Mouse (Mus musculus) hindbrain, postnatal 0 days (tissue): ENCODE results near the gene Slc50a1. TPM values are rescaled to one million over a fixed set of nuclear protein-coding genes. Genes with fewer than 3 reads are reported as not detected.

Source experiments
- ATAC-seq: fragments of 200-750 bp; cut with Nextera tagmentation; 2 replicates; pipeline ENCODE4 v1.8.0; 2017; ENCODE audit warnings: mild to moderate bottlenecking, moderate TSS enrichment, moderate library complexity
- DNase-seq: peaks from one replicate; pipeline ENCODE4 v3.0.0-alpha.2; 2015; ENCODE audit warnings: low spot score
- H3K27ac ChIP-seq: fragments of 300-500 bp; sonication (generic); 2 replicates; pipeline ENCODE4 v1.5.1; 2014; ENCODE audit warnings: mild to moderate bottlenecking
- H3K27me3 ChIP-seq: fragments of 300-500 bp; sonication (generic); 2 replicates; pipeline ENCODE4 v1.6.1; 2014; ENCODE audit warnings: low read length, mixed read lengths; ENCODE audit not compliant: insufficient read depth
- H3K36me3 ChIP-seq: fragments of 300-500 bp; sonication (generic); 2 replicates; pipeline ENCODE4 v1.6.1; 2014; ENCODE audit warnings: low read length, mixed read lengths; ENCODE audit not compliant: insufficient read depth
- H3K4me1 ChIP-seq: fragments of 300-500 bp; sonication (generic); 2 replicates; pipeline ENCODE4 v1.6.1; 2014; ENCODE audit warnings: antibody characterized with exemption, low read length, mixed read lengths; ENCODE audit not compliant: insufficient read depth
- H3K4me2 ChIP-seq: fragments of 300-500 bp; sonication (generic); 2 replicates; pipeline ENCODE4 v1.6.1; 2014; ENCODE audit warnings: low read depth, mild to moderate bottlenecking, low read length, moderate library complexity, mixed read lengths
- H3K4me3 ChIP-seq: fragments of 300-500 bp; sonication (generic); 2 replicates; pipeline ENCODE4 v1.5.1; 2014; ENCODE audit warnings: low read length
- H3K9ac ChIP-seq: fragments of 300-500 bp; sonication (generic); replicated peaks from 2 replicates; pipeline ENCODE4 v1.6.1; 2014; ENCODE audit warnings: mild to moderate bottlenecking, low read length, moderate library complexity, mixed read lengths
- H3K9me3 ChIP-seq: fragments of 300-500 bp; sonication (generic); 2 replicates; pipeline ENCODE4 v1.6.1; 2016; ENCODE audit warnings: low read length, mixed read lengths
- CTCF ChIP-seq: IDR thresholded peaks from 2 replicates; pipeline ENCODE4 v1.5.1; 2016; ENCODE audit warnings: antibody characterized with exemption, control low read depth, low read depth
- WGBS: fragments of 180-500 bp; shearing (Covaris S2); extraction: QIAGEN DNeasy Blood & Tissue Kit; methylation state at CpG from one replicate; pipeline ENCODE4 v1.1.7; 2014; 5-methylcytosine and 5-hydroxymethylcytosine counted together
- microRNA counts: library from miRNA; unstranded; fragments of <30 nt; microRNA quantifications from one replicate; lab custom pipeline; 2015
- microRNA-seq, 2 experiments: library from miRNA; unstranded; fragments of <30 nt; microRNA quantifications; one replicate each; pipeline ENCODE4; 2016
- polyA plus RNA-seq: library from polyadenylated mRNA; unstranded; fragments of >200 nt; fragmentation: Nextera tagmentation; extraction: Ambion mirVana; gene quantifications from 2 replicates; pipeline ENCODE4 v1.2.1, GENCODE M21; 2015
- total RNA-seq: library from RNA; depleted of rRNA; stranded (reverse); fragments of >200 nt; gene quantifications from 2 replicates; pipeline ENCODE4 v1.2.3, GENCODE M21; 2014; rRNA removed

Slc50a1 gene
- total and polyA plus RNA-seq, 2 experiments from 2014 or later = 30.1 to 47.2 TPM

GRCm38 (mm10) chr3:89225321-89225815 is 45.0 kb downstream of the Slc50a1 start:
- DNase-seq = no peak
- no peak for TF ChIP-seq CTCF
- H3K27ac ChIP-seq = peak overlapping the region; percentile 78
- peak overlapping the region; percentile 40 for H3K4me3 ChIP-seq
- no peaks in the 10 kb centered on the region for H3K27me3 ChIP-seq
- no peak for ATAC-seq
- peaks cover 12% of the 10 kb centered on the region; the same call in 1 of the 2 replicates for H3K4me1 ChIP-seq
- peak overlapping the region; percentile 41 for H3K9ac ChIP-seq
- no peaks in the 10 kb centered on the region for H3K9me3 ChIP-seq
- H3K36me3 ChIP-seq = no peaks in the 10 kb centered on the region
- 29% methylated on average over 12 of the region's 12 CpGs for WGBS
- peak overlapping the region; percentile 68 for H3K4me2 ChIP-seq

- no peak for TF ChIP-seq CTCF
- peak overlapping the region; percentile 78 for H3K27ac ChIP-seq
- 29% methylated on average over 11 of the region's 11 CpGs for WGBS
- DNase-seq (no peak), ATAC-seq (no peak)
- peaks cover 12% of the 10 kb centered on the region; the same call in 1 of the 2 replicates for H3K4me1 ChIP-seq
- H3K9ac ChIP-seq = peak overlapping the region; percentile 41
- H3K4me3 ChIP-seq = peak overlapping the region; percentile 40
- no peaks in the 10 kb centered on the region for H3K9me3 ChIP-seq
- H3K36me3 ChIP-seq = no peaks in the 10 kb centered on the region
- H3K27me3 ChIP-seq = no peaks in the 10 kb centered on the region
- peak overlapping the region; percentile 68 for H3K4me2 ChIP-seq
These were observed 45.6 kb downstream of the Slc50a1 start for GRCm38 (mm10) chr3:89224796-89225195.

DNA sequence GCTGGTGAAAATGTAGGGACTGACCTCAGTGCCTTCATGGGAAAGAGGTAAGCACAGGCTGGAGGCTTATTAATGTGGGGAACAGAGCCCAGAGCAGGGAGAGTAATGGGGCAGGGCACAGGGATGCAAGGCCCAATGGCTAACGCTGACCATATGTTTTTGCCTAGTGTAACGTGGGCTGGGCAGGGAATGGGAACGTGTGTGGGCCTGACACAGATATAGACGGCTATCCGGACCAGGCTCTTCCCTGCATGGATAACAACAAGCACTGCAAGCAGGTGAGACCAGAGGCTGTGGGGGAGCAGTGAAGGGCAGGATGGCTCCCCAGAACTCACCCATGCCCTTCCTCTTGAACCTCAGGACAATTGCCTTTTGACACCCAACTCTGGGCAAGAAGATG is 49.2 kb downstream of the Slc50a1 start:
- 52% methylated on average over 5 of the region's 5 CpGs for WGBS

GRCm38 (mm10) chr3:89219546-89219945 is 50.8 kb downstream of the Slc50a1 start:
- Histone ChIP-seq H3K27ac (no peak overlapping the region), H3K36me3 (no peaks in the 10 kb centered on the region), H3K27me3 (no peaks in the 10 kb centered on the region), H3K9me3 (no peaks in the 10 kb centered on the region), H3K4me3 (no peak overlapping the region), H3K4me2 (no peak overlapping the region), H3K4me1 (peaks cover 7% of the 10 kb centered on the region; the same call in 1 of the 2 replicates), H3K9ac (no peak overlapping the region)
- WGBS = 38% methylated on average over 8 of the region's 8 CpGs
- no peak for TF ChIP-seq CTCF
- ATAC-seq (no peak), DNase-seq (no peak)

More for the DNA sequence above, 49.2 kb downstream of the Slc50a1 start:
- Histone ChIP-seq H3K36me3 (no peaks in the 10 kb centered on the region), H3K4me1 (peaks cover 12% of the 10 kb centered on the region; the same call in 1 of the 2 replicates), H3K4me2 (no peak overlapping the region), H3K27me3 (no peaks in the 10 kb centered on the region), H3K9ac (no peak overlapping the region), H3K27ac (no peak overlapping the region), H3K4me3 (no peak overlapping the region), H3K9me3 (no peaks in the 10 kb centered on the region)
- ATAC-seq = no peak
- TF ChIP-seq CTCF = no peak
- no peak for DNase-seq

- no peaks in the 10 kb centered on the region for H3K36me3 ChIP-seq
- H3K27ac ChIP-seq = no peak overlapping the region
- H3K4me3 ChIP-seq = no peak overlapping the region
- WGBS = 83% methylated on average over 1 of the region's 1 CpGs
- H3K9me3 ChIP-seq = no peaks in the 10 kb centered on the region
- peaks cover 7% of the 10 kb centered on the region; the same call in 1 of the 2 replicates for H3K4me1 ChIP-seq
- H3K4me2 ChIP-seq = no peak overlapping the region
- no peaks in the 10 kb centered on the region for H3K27me3 ChIP-seq
- TF ChIP-seq CTCF = no peak
- DNase-seq (no peak), ATAC-seq (no peak)
- H3K9ac ChIP-seq = no peak overlapping the region
These were observed 52.1 kb downstream of the Slc50a1 start for GRCm38 (mm10) chr3:89218271-89218670.

MicroRNAs within 50 kb of the gene (microRNA counts, 519-probe panel; counts per million panel counts)
- microRNA mmu-miR-92b (lab: Ali Mortazavi, UCI) = 3,155 counts per million, percentile 52 among the panel's probes with 10 or more counts

Small RNAs within 50 kb of the gene (microRNA-seq; reads per million reads assigned to microRNA genes)
- 2,867 to 3,418 reads per million in 2 experiments for gene Mir92b

Other genes starting within 250 kb of the Slc50a1 start
- 190 and 197 TPM in 2 replicates for gene Rusc1, start 177.3 kb downstream of the Slc50a1 start, total RNA-seq
- 86.0 and 95.6 TPM in 2 replicates for gene Rusc1, start 177.3 kb downstream of the Slc50a1 start, polyA plus RNA-seq
- not detected in 2 replicates for gene Gm43738, start 169.5 kb downstream of the Slc50a1 start, total RNA-seq
- not detected in 2 replicates for gene Gm43738, start 169.5 kb downstream of the Slc50a1 start, polyA plus RNA-seq
- gene Fdps, start 168.6 kb downstream of the Slc50a1 start, total RNA-seq = 340 and 366 TPM in 2 replicates
- gene Fdps, start 168.6 kb downstream of the Slc50a1 start, polyA plus RNA-seq = 310 and 341 TPM in 2 replicates
- not detected in 2 replicates for gene Pklr, start 134.4 kb downstream of the Slc50a1 start, total RNA-seq
- 0.10 and 0.21 TPM in 2 replicates for gene Pklr, start 134.4 kb downstream of the Slc50a1 start, polyA plus RNA-seq
- gene Hcn3, start 110.4 kb downstream of the Slc50a1 start, total RNA-seq = 83.8 and 85.7 TPM in 2 replicates
- gene Hcn3, start 110.4 kb downstream of the Slc50a1 start, polyA plus RNA-seq = 33.5 and 38.1 TPM in 2 replicates
- 36.3 and 43.1 TPM in 2 replicates for gene Clk2, start 105.8 kb downstream of the Slc50a1 start, total RNA-seq
- gene Clk2, start 105.8 kb downstream of the Slc50a1 start, polyA plus RNA-seq = 13.3 and 13.7 TPM in 2 replicates
- gene Scamp3, start 93.1 kb downstream of the Slc50a1 start, total RNA-seq = 60.4 and 77.5 TPM in 2 replicates
- 139 and 143 TPM in 2 replicates for gene Scamp3, start 93.1 kb downstream of the Slc50a1 start, polyA plus RNA-seq
- 15.2 and 19.7 TPM in 2 replicates for gene Fam189b, start 87.4 kb downstream of the Slc50a1 start, total RNA-seq
- gene Fam189b, start 87.4 kb downstream of the Slc50a1 start, polyA plus RNA-seq = 29.1 and 29.2 TPM in 2 replicates
- 62.5 and 77.4 TPM in 2 replicates for gene Gba, start 67.6 kb downstream of the Slc50a1 start, total RNA-seq
- 45.8 and 46.8 TPM in 2 replicates for gene Gba, start 67.6 kb downstream of the Slc50a1 start, polyA plus RNA-seq
- gene Thbs3, start 55.4 kb downstream of the Slc50a1 start, total RNA-seq = 29.4 and 37.9 TPM in 2 replicates
- gene Thbs3, start 55.4 kb downstream of the Slc50a1 start, polyA plus RNA-seq = 36.8 and 37.2 TPM in 2 replicates
- gene Mtx1, start 43.5 kb downstream of the Slc50a1 start, total RNA-seq = 103 and 130 TPM in 2 replicates
- 186 TPM in 2 replicates for gene Mtx1, start 43.5 kb downstream of the Slc50a1 start, polyA plus RNA-seq
- 1.9 TPM in 2 replicates for gene Muc1, start 41.5 kb downstream of the Slc50a1 start, total RNA-seq
- gene Muc1, start 41.5 kb downstream of the Slc50a1 start, polyA plus RNA-seq = 0.82 and 1.5 TPM in 2 replicates
- gene Krtcap2, start 24.6 kb downstream of the Slc50a1 start, total RNA-seq = 74.9 and 111 TPM in 2 replicates
- gene Krtcap2, start 24.6 kb downstream of the Slc50a1 start, polyA plus RNA-seq = 250 and 268 TPM in 2 replicates
- gene Trim46, start 24.3 kb downstream of the Slc50a1 start, total RNA-seq = 97.9 and 101 TPM in 2 replicates
- gene Trim46, start 24.3 kb downstream of the Slc50a1 start, polyA plus RNA-seq = 42.9 and 49.8 TPM in 2 replicates
- 295 and 347 TPM in 2 replicates for gene Dpm3, start 11.2 kb downstream of the Slc50a1 start, total RNA-seq
- gene Dpm3, start 11.2 kb downstream of the Slc50a1 start, polyA plus RNA-seq = 95.5 and 97.8 TPM in 2 replicates
- gene Efna1, start 10.6 kb upstream of the Slc50a1 start, total RNA-seq = 3.9 and 5.9 TPM in 2 replicates
- gene Efna1, start 10.6 kb upstream of the Slc50a1 start, polyA plus RNA-seq = 7.4 and 10.9 TPM in 2 replicates
- gene Efna3, start 52.4 kb upstream of the Slc50a1 start, total RNA-seq = 107 and 171 TPM in 2 replicates
- 57.0 and 61.4 TPM in 2 replicates for gene Efna3, start 52.4 kb upstream of the Slc50a1 start, polyA plus RNA-seq
- gene Efna4, start 67.5 kb upstream of the Slc50a1 start, total RNA-seq = 7.6 and 9.6 TPM in 2 replicates
- gene Efna4, start 67.5 kb upstream of the Slc50a1 start, polyA plus RNA-seq = 3.5 and 4.2 TPM in 2 replicates
- gene Adam15, start 79.4 kb upstream of the Slc50a1 start, total RNA-seq = 94.4 and 107 TPM in 2 replicates
- gene Adam15, start 79.4 kb upstream of the Slc50a1 start, polyA plus RNA-seq = 67.6 and 73.2 TPM in 2 replicates
- 0.07 and 0.31 TPM in 2 replicates for gene Dcst2, start 91.4 kb upstream of the Slc50a1 start, total RNA-seq
- gene Dcst2, start 91.4 kb upstream of the Slc50a1 start, polyA plus RNA-seq = 0.20 and 0.42 TPM in 2 replicates
- 0.05 TPM in 1 of 2 replicates, not detected in the other for gene Dcst1, start 94.7 kb upstream of the Slc50a1 start, total RNA-seq
- 1.00 and 1.1 TPM in 2 replicates for gene Dcst1, start 94.7 kb upstream of the Slc50a1 start, polyA plus RNA-seq
- gene Zbtb7b, start 124.2 kb upstream of the Slc50a1 start, total RNA-seq = 3.7 and 5.4 TPM in 2 replicates
- 0.73 and 0.82 TPM in 2 replicates for gene Zbtb7b, start 124.2 kb upstream of the Slc50a1 start, polyA plus RNA-seq
- not detected in 2 replicates for gene Lenep, start 132.2 kb upstream of the Slc50a1 start, total RNA-seq
- gene Lenep, start 132.2 kb upstream of the Slc50a1 start, polyA plus RNA-seq = not detected in 2 replicates
- 32.1 and 40.7 TPM in 2 replicates for gene Flad1, start 141.3 kb upstream of the Slc50a1 start, total RNA-seq
- 23.8 and 26.8 TPM in 2 replicates for gene Flad1, start 141.3 kb upstream of the Slc50a1 start, polyA plus RNA-seq
- gene Cks1b, start 147.8 kb upstream of the Slc50a1 start, total RNA-seq = 43.6 and 45.6 TPM in 2 replicates
- 103 and 107 TPM in 2 replicates for gene Cks1b, start 147.8 kb upstream of the Slc50a1 start, polyA plus RNA-seq
- gene Shc1, start 147.9 kb upstream of the Slc50a1 start, total RNA-seq = 29.6 and 33.4 TPM in 2 replicates
- gene Shc1, start 147.9 kb upstream of the Slc50a1 start, polyA plus RNA-seq = 12.8 and 13.9 TPM in 2 replicates
- gene Pygo2, start 159.6 kb upstream of the Slc50a1 start, total RNA-seq = 74.1 and 74.7 TPM in 2 replicates
- gene Pygo2, start 159.6 kb upstream of the Slc50a1 start, polyA plus RNA-seq = 28.8 and 31.0 TPM in 2 replicates
- gene Pbxip1, start 166.1 kb upstream of the Slc50a1 start, total RNA-seq = 22.5 and 33.6 TPM in 2 replicates
- 28.5 and 31.3 TPM in 2 replicates for gene Pbxip1, start 166.1 kb upstream of the Slc50a1 start, polyA plus RNA-seq
- 65.4 and 74.2 TPM in 2 replicates for gene Pmvk, start 184.0 kb upstream of the Slc50a1 start, total RNA-seq
- 117 and 120 TPM in 2 replicates for gene Pmvk, start 184.0 kb upstream of the Slc50a1 start, polyA plus RNA-seq
- 20.8 and 27.3 TPM in 2 replicates for gene Kcnn3, start 249.6 kb upstream of the Slc50a1 start, total RNA-seq
- gene Kcnn3, start 249.6 kb upstream of the Slc50a1 start, polyA plus RNA-seq = 7.2 and 7.4 TPM in 2 replicates